Mouse (Mus musculus) ES-Bruce4 (cell line): Measurements from ENCODE around the gene Psma6. TPM values are rescaled to one million over a fixed set of nuclear protein-coding genes. Genes with fewer than 3 reads are reported as not detected.

ENCODE experiments used
- H3K27ac ChIP-seq: 2 replicates; pipeline ENCODE4 v1.5.1; 2012; ENCODE audit warnings: low read length, inconsistent platforms; ENCODE audit not compliant: insufficient read depth
- H3K27me3 ChIP-seq: 2 replicates; pipeline ENCODE4 v1.6.1; 2012; ENCODE audit warnings: mild to moderate bottlenecking, low read length, inconsistent platforms; ENCODE audit not compliant: control insufficient read depth, poor library complexity, insufficient read depth, severe bottlenecking
- H3K36me3 ChIP-seq: 2 replicates; pipeline ENCODE4 v1.6.1; 2012; ENCODE audit warnings: inconsistent platforms, mild to moderate bottlenecking, low read length, moderate library complexity; ENCODE audit not compliant: control insufficient read depth, poor library complexity, insufficient read depth, severe bottlenecking
- H3K4me1 ChIP-seq: one replicate; pipeline ENCODE4 v1.8.1; 2011; ENCODE audit warnings: low read length; ENCODE audit not compliant: control insufficient read depth, insufficient read depth
- H3K4me3 ChIP-seq: 2 replicates; pipeline ENCODE4 v1.5.1; 2011; ENCODE audit warnings: low read depth, mild to moderate bottlenecking, low read length
- H3K9ac ChIP-seq: 2 replicates; pipeline ENCODE4 v1.6.1; 2012; ENCODE audit warnings: low read depth, mild to moderate bottlenecking, inconsistent platforms; ENCODE audit not compliant: poor library complexity, severe bottlenecking
- H3K9me3 ChIP-seq: replicated peaks from 2 replicates; pipeline ENCODE4 v1.6.1; 2012; ENCODE audit warnings: mild to moderate bottlenecking, low read length, inconsistent platforms; ENCODE audit not compliant: control insufficient read depth, poor library complexity, insufficient read depth, severe bottlenecking
- CTCF ChIP-seq: IDR thresholded peaks from one replicate; pipeline ENCODE4 v1.8.1; 2011; ENCODE audit warnings: low read depth, low read length
- EP300 ChIP-seq: IDR thresholded peaks from 2 replicates; pipeline ENCODE4 v1.6.1; 2011; ENCODE audit warnings: low read depth, low read length; ENCODE audit not compliant: insufficient read depth
- POLR2A ChIP-seq: IDR thresholded peaks from one replicate; pipeline ENCODE4 v1.8.1; 2011; ENCODE audit warnings: low read length; ENCODE audit not compliant: insufficient read depth
- polyA plus RNA-seq: library from polyadenylated mRNA; stranded (reverse); fragments of >200 nt; gene quantifications from 2 replicates; pipeline ENCODE4 v1.2.4, GENCODE M21; 2011; ENCODE audit warnings: low read depth; ENCODE audit not compliant: missing spikeins, insufficient read depth, insufficient read length

Gene Psma6
- polyA plus RNA-seq, 1 experiment = 308 TPM

DNA sequence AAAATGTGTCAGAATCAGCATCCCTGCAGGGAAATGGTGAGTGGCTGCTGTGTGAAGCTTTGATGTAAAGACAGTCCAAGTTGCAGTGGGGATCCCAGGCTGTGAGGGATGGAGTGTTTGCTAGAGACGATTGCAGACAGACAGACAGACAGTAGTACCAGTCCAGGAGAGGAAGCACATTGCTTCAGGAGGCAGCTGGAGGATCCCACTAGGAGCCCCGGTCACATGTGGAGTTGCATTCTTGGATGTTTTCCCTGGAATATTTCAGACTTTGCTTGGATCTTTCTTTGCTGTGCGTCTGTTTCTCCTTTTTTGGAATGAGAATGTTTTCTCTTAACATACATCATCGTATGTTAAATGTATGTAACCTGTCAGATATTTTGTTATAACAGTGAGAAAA is 69.9 kb downstream of the Psma6 start:
- H3K27me3 ChIP-seq = no peaks in the 10 kb centered on the region
- no peak overlapping the region for H3K4me3 ChIP-seq
- H3K9ac ChIP-seq = no peak overlapping the region
- no peak overlapping the region for H3K27ac ChIP-seq
- no peaks in the 10 kb centered on the region for H3K9me3 ChIP-seq
- H3K36me3 ChIP-seq = no peaks in the 10 kb centered on the region
- TF ChIP-seq CTCF (no peak), EP300 (no peak), POLR2A (no peak)
- H3K4me1 ChIP-seq = peaks cover 4% of the 10 kb centered on the region

DNA sequence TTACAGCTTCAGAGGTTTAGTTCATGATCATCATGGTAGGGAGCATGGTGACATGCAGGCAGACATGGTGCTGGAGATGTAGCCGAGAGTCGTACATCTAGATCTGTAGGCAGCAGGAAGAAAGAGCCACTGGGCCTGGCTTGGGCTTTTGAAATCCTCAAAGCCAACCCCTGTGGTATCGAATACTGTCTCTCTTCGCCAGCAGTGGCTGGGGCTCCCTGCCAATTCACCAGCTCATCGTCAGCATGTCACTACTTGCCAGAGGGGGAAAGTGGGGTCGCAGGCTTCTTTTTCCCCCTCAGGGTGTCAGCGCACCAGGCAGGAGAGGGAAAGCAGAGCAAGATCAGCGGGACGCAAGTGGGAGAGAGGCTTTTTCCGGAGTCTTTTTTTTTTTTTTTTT is 71.2 kb downstream of the Psma6 start:
- TF ChIP-seq CTCF (no peak), EP300 (no peak), POLR2A (no peak)

DNA sequence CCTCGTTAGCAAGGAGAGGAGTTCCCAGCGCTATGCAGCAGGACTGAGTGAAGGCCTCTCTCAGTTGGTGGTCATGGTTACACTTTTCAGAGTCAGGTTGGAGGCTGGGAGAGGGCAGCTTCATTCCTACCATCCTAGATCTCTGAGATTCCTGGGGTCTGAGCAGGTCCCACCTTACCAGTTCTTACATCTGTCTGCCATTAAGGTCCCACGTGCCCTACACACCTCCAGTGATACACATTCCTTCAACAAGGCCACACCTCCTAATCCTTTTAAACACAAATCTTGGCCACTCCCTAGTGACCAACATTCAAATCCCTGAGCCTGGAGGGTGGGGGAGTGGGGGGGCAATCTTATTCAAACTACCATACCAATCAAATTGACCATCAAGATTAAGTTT is 72.1 kb downstream of the Psma6 start:
- TF ChIP-seq EP300 (no peak), POLR2A (no peak), CTCF (no peak)
- H3K4me1 ChIP-seq = peaks cover 3% of the 10 kb centered on the region
- H3K36me3 ChIP-seq = no peaks in the 10 kb centered on the region
- no peak overlapping the region for H3K4me3 ChIP-seq
- no peaks in the 10 kb centered on the region for H3K9me3 ChIP-seq
- no peak overlapping the region for H3K9ac ChIP-seq
- H3K27me3 ChIP-seq = no peaks in the 10 kb centered on the region
- H3K27ac ChIP-seq = peak overlapping the region; percentile 27; the same call in 1 of the 2 replicates

More for the DNA sequence above, 71.2 kb downstream of the Psma6 start:
- H3K4me1 ChIP-seq = peaks cover 4% of the 10 kb centered on the region
- no peaks in the 10 kb centered on the region for H3K36me3 ChIP-seq
- H3K27me3 ChIP-seq = no peaks in the 10 kb centered on the region
- no peaks in the 10 kb centered on the region for H3K9me3 ChIP-seq
- H3K4me3 ChIP-seq = no peak overlapping the region
- no peak overlapping the region for H3K9ac ChIP-seq
- H3K27ac ChIP-seq = no peak overlapping the region

DNA sequence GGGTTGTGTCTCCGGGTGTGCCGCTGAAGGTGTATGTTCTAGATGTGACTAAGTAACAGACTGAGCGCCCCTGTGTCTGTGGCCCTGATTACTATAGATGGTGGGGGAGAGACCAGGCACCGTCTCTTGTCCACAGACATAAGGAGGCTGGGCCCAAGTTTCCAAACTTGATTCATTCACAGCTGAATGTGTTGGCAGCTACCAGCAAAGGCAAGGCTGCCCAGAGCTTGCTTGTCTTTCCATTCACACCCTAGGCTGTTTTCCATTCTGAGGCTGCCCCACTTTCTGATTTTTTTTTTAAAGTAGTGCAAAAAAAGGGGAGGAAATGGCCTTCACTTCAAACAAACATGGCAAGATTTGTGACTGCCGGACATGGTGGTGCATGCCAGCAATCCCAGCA is 72.9 kb downstream of the Psma6 start:
- Histone ChIP-seq H3K9me3 (no peaks in the 10 kb centered on the region), H3K9ac (no peak overlapping the region), H3K36me3 (no peaks in the 10 kb centered on the region), H3K4me3 (no peak overlapping the region), H3K4me1 (peaks cover 3% of the 10 kb centered on the region), H3K27ac (no peak overlapping the region), H3K27me3 (no peaks in the 10 kb centered on the region)
- TF ChIP-seq POLR2A (no peak), EP300 (no peak), CTCF (no peak)

DNA sequence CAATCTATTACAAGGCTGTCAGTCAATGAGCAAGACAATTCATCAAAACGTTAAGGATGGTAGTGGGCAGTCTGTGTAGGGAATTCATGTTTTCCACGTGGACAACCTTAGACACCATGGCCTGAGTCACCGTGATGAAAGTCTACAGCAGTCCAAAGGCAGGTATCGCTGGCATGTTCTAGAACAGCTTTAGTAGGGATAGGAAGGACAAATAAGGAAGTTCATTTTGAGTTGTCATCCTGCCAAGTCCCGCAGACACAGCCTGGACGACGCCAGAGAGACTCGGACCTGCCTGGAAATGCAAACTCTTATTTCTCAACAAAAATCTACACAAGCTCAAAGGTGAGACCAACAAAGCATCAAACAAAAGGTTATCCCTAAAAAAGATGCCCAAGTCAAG is 75.7 kb downstream of the Psma6 start:
- Histone ChIP-seq H3K36me3 (no peaks in the 10 kb centered on the region), H3K9ac (no peak overlapping the region), H3K4me1 (peaks cover 3% of the 10 kb centered on the region), H3K9me3 (no peaks in the 10 kb centered on the region), H3K4me3 (no peak overlapping the region), H3K27ac (no peak overlapping the region), H3K27me3 (no peaks in the 10 kb centered on the region)
- TF ChIP-seq POLR2A = no peak
- TF ChIP-seq EP300 = no peak
- no peak for TF ChIP-seq CTCF

DNA sequence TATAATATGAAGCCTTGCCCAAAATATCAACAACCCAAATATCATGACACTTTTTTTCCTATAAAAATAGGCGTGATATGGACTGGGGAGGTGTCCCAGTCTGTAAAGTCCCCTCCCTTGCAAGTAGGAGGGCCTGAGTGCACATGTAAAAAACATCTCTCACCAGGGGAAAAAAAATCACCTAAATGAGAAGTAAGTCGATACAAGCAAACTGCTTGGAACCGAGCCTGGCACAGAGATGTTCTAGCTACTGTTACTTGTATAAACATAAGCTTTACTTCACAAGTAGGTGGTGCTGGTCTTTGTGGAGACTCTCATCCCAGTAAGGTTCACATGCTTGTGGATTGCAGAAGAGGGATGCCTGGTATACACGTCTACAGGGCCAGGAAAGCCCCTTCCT is 76.9 kb downstream of the Psma6 start:
- H3K36me3 ChIP-seq = no peaks in the 10 kb centered on the region
- H3K9me3 ChIP-seq = no peaks in the 10 kb centered on the region
- H3K4me3 ChIP-seq = no peak overlapping the region
- H3K27me3 ChIP-seq = no peaks in the 10 kb centered on the region
- H3K9ac ChIP-seq = no peak overlapping the region
- no peak for TF ChIP-seq CTCF
- TF ChIP-seq POLR2A = no peak
- no peak for TF ChIP-seq EP300
- peaks cover 3% of the 10 kb centered on the region for H3K4me1 ChIP-seq
- no peak overlapping the region for H3K27ac ChIP-seq
